Mouse (Mus musculus): ENCODE measurements around the gene Fkbp14.

Gene Fkbp14

GRCm38 (mm10) chr6:54587683-54588082 is 9.4 kb downstream of the Fkbp14 start:
- DNase-seq, result no peak

DNA sequence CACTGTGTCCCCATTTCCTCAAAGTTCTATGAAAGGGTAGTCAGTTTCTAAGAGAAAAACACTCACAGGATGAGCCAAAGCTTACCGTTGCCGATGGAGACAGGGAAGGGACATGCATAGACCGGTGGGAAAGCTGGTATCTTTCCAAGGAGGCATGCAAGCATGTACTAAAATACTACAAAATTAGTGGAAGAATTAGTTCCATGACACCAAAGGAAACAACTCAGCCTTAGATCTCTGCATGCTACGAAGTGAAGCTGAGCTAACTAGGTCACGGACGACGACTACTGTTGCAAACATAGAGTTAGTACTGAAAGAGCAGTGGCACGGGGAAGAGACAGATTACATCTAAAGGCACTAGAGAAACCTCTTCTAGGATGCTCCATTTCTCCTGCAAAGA is 10.2 kb downstream of the Fkbp14 start:
- DNase-seq, result no peak

DNA sequence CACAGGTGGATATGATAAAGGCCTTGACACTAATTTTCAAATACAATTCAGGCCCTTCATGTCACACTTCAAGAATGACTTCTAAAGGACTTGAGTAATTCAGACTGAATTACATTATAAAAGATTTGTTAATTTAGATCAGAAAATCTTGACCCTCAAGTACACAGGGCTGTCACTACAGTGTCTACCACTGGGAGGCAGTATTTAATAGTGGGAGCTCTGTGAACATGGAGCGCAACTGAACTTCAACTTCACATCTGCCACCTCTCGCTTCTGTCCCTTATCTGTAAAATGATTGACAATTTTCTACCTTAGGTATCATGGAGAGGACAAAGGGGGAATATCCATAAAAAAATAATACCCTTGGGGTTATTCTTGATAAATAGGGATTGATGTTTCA is 10.9 kb downstream of the Fkbp14 start:
- DNase-seq, result peak; percentile 47 to 57

GRCm38 (mm10) chr6:54573218-54573955 is 23.7 kb downstream of the Fkbp14 start:
- DNase-seq, result no peak

GRCm38 (mm10) chr6:54569776-54570175 is 27.3 kb downstream of the Fkbp14 start:
- no peak for DNase-seq

GRCm38 (mm10) chr6:54566546-54566919 is 30.6 kb downstream of the Fkbp14 start:
- DNase-seq, result no peak

DNA sequence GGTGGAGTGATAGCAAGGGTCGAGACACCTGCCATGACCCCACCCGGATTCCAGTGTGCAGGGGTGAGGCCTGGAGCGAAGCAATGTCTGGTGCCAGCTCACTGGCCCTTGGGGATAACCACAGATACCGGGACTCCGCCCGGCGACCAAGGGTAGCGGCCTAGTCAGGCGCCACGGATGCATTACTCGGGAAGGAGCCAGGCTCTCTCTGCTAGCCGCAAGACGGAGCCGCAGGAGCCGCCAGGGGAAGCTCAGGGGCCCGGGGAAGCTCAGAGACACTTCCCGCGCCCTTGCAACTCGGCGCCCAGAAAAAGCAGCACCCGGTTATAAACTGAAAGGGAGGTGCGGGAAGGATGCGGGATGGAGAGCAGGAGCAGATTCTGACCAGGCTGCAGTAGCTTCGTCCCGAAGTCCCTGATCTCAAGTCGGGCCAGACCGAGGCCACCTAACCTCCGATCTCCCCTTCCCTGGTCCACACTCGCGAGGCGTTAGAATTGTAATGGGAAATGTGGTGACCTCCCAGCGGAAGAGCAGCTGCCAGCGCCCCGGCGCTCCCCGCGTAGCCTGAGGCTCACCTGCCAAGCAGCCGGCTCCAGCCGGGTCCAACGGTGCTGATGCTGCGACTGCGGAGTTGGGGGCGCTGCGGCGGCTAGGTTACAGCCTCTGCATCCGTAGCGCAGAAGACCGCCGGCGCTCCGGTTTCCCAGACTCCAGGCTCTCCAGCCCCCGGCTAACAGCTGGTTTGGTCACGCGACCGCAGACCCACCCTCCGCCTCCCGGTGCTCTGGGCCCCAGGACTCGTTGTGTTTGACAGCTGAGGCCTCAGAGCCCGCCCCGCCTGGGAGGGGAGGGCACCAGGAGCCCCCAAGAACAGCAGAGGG is 31.2 kb downstream of the Fkbp14 start, which contains the start of gene Scrn1:
Scrn1 (minus strand) TSS at position 825 of the 881 bp plus-strand sequence.
- peak in 1 of 2 experiments; percentile 15 for DNase-seq

DNA sequence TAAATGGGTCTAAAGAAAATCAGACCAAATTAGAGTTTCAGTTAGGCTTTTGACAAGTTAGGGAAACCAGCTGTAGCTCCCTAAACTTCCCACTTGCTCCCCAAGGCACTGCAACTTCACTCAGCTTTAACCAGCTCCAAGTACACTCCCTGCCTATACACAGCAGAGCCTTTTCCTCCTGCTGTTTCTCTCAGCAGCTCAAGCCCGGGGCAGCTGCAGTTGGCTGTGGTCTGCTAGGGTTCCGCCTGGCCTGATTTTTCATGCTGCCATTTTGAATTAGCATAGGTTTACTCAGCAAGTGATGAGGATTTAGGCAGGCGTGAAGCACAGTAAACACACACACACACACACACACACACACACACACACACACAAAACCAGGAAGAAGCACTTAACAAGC is 32.1 kb downstream of the Fkbp14 start:
- DNase-seq, result no peak

DNA sequence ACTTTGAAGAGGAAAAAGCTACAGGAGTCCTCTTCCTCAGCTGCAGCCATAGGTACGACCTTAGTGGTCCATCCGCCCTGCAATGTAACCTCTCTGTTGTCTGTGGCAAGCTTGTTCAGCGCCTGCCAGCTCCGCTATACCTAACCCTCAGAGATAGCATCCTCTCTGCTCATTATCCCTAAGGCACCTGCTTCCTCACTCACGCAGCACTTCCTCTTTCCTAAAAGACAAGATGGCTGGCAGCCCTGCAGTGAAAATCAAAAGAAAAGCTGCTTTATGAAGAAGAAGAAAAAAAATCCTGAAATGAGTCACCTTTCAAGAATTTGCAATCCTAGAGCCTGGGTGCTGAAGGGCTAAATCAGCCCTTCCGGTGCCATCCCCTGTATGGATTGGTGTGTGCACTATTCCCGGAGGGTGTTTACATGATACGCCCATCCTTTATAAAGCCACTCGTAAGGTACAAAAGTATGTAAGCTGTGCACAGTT is 32.6 kb downstream of the Fkbp14 start:
- DNase-seq, result no peak

DNA sequence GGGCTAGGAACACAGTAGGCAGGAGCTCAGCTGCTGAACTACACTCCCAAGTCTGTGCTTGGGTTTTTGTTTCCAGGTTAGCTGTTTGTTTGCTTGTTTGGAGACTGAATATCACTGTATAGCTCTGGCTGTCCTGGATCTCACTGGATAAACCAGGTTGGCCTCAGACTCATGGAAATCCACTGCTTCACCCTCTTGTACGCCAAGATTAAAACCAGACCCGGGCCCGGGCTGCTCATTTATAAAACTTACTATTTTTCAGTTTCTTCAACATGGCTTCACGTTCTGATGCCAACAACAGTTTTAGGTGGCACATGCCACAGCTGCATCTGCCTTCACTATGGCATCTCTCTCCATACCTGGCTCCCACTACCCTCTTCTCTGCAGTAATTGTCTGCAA is 33.5 kb downstream of the Fkbp14 start:
- no peak for DNase-seq

GRCm38 (mm10) chr6:54562018-54562809 is 34.9 kb downstream of the Fkbp14 start:
- DNase-seq, result no peak

DNA sequence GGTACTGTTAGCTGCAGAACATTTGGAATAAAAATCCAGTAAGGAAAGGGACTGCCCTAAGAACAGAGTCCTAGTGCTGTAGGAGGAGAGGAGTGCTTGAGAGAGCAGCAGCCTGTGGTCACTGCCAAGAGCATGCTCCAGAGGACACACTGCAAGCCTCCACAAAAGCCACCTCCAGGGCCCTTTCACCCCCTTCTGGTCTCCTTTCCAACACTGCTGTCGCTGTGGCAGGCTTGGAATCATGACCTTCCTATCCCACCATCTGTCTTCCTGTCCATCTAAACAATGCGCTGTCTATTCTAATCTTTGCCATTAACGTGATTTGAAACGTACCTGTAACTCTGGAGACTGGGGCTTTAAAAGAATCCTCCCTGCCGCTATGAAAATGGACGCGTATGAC is 38.6 kb downstream of the Fkbp14 start:
- DNase-seq, result no peak

GRCm38 (mm10) chr6:54557671-54558070 is 39.4 kb downstream of the Fkbp14 start:
- DNase-seq, result no peak

DNA sequence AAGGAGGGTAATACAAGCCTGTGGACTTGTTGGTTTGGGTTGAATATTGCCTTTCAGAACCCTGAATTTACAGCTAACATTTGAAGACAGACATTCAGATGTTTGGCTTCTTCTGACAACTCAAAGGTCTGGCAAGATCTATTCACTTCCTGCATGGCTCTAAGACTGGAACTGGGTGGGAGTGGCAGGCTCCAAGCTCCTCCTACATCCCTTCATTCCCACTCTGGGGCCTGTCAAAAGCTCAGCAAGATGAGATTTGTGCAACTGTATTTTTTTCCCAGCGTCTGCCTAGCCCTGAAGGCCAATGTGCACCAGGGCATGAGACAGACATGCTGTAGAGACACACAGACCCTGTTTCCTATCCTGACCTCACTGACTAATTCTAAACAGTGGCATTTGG is 41.3 kb downstream of the Fkbp14 start:
- no peak for DNase-seq

DNA sequence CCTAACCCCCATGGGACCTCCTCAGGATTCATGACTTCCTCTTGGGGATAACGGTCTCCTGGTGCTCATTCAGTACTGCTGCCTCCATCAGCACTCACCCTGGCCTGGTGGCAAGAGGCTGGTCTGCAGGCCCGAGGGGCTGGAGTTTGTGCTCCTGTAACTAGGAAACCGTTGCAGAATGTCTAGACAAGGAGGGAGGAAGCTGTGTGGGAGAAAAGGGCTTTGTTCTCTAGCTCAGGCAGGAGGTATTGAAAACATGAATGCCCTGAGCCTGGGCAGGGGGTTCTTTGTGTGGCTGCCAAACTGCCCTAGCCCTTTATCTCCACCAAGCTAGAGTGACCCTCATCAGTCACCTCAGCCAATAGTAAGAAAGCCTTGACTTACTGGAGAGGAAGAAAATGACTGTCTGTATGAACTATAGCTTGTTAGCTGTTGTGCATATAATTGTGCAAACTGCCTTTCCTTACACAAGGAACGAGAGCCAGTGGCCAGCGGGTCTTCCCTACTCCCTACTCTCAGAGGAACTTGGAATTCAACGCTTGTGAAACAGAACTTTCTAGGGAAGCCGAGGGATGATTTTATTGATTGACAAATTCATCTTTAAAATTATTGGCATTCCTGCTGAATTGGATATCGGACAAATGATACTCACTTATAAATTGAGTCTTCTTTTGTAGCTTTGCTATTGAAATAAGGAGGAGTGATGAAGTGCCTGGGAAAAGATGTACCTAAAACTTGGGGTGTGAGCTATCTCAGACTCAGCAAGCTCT is 42.6 kb downstream of the Fkbp14 start:
- DNase-seq, result no peak

GRCm38 (mm10) chr6:54553632-54554031 is 43.5 kb downstream of the Fkbp14 start:
- DNase-seq, result no peak

- DNase-seq, result no peak
Observed at GRCm38 (mm10) chr6:54552721-54553413, 44.2 kb downstream of the Fkbp14 start.

DNA sequence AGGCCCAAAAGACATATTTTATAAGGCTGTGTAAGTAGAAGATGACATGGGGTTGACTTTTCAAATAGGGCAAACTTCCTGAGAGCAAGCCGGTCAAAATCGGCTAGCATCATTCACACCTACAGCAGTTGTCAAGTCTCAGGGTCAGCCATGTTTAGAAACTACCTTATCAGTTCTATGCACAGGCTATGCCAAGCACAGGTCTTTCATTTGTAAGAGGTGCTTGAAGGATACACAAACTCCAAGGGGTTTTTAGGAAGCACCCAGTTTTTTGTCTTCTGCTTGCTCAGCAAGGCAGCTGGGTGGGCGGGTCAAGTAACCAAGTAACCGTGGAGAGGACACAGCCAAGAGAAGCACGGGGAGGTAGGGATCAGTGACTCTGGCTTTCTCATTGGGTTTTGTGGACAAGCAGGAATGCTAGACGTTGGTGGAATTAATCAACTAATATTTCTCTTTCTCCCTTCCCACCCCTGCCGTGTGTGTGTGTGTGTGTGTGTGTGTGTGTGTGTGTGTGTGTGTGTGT is 46.2 kb downstream of the Fkbp14 start:
- peak in 1 of 2 experiments; percentile 14 for DNase-seq

DNA sequence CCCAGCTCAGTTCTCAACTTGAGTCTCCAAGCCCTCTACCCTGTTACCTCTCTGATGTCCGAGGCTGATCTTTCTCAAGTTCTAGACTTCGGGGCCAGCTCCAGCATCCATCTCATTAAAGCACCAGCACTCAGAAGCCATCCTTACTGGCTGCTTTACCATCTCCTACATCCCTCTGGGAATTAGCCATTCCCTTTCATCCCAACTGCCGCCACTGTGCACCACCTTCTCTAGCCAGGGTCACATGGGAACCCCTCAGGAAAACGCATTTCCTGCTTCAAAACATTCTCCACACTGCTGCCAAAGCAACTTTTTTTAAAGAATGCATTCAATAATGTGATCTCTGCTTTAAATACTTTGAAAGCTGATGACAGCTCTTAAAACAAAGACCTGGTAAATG is 47.8 kb downstream of the Fkbp14 start:
- DNase-seq, result no peak

DNA sequence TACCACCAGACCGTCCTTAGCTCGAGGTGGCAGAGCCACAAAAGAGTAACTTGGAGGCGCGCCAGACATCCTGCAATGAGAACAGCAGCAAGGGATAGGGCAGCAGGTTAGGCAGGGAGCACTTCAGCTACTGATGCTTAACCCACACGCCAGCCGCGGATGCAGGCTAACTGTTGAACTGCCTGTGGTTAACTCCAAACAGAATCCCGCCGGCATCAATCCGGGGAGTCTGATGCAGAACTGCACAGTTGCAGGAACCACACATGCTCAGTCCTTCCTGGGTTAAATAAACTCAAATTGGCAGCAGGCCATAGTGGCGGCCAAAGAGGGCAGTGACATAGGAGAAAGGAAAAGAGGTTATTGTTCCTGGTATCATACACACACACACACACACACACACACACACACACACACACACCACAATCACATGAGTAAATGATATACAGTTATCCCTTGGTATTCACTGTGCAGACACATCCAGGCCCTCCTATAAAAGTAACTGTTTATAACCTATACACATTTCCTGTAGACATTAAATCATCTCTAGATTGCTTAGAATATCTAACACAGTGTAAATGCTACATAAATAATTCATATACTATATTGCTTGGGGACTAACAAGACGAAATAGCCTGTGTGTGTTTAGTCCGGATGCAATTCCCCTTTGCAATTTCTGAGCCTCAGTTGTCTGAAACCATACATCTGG is 48.6 kb downstream of the Fkbp14 start:
- DNase-seq, result peak in 1 of 2 experiments; percentile 10

DNA sequence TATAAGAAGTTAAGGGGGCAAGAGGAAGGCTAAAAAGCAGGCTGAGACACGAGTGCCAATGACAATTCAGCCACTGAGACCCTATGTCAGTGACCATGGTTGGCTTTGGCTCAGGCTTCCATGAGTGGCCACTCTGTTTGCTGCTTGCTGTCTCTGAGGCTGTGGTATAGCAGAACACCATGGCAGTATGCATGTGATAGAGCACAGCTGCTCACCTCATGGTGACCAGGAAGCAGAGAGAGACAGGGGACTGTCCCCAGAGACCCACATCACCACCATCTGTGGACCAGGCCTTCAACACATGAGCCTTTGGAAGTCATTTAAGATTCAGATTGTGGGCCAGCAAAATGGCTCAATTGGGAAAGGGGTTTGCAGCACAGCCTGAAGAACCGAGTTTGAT is 53.5 kb downstream of the Fkbp14 start:
- no peak for DNase-seq
